16 mouse cellular contexts compared by ENCODE assay signal in genomic region chr4:41495076-41495475, GRCm38 (mm10). TPM values are rescaled to one million over a fixed set of nuclear protein-coding genes. Genes with fewer than 3 reads are reported as not detected.
"Had no signal": no experiment of that assay in that cellular context is flagged by ENCODE, and none has a peak within 500 bp of the region (broad histone marks: within the 10 kb centered on the region; RNA-seq: fewer than 3 reads in every experiment).

No protein-coding gene starts in this region.

- H3K27ac ChIP-seq: limb, embryonic 10.5 days; limb, embryonic 13.5 days; liver, embryonic 13.5 days; macrophage; midbrain, embryonic 12.5 days; neural tube, embryonic 12.5 days; neural tube, embryonic 15.5 days; stomach, postnatal 0 days had no signal

- H3K9ac ChIP-seq: limb, embryonic 13.5 days; liver, embryonic 13.5 days; lung, embryonic 14.5 days; midbrain, embryonic 12.5 days; neural tube, embryonic 12.5 days; neural tube, embryonic 15.5 days had no signal

- H3K9me3 ChIP-seq: limb, embryonic 10.5 days; limb, embryonic 13.5 days; liver, embryonic 13.5 days; midbrain, embryonic 12.5 days; neural tube, embryonic 12.5 days; neural tube, embryonic 15.5 days had no signal

- H3K36me3 ChIP-seq: limb, embryonic 10.5 days; limb, embryonic 13.5 days; liver, embryonic 13.5 days; neural tube, embryonic 12.5 days; neural tube, embryonic 15.5 days had no signal

- H3K4me2 ChIP-seq: limb, embryonic 13.5 days; liver, embryonic 13.5 days; lung, embryonic 14.5 days; midbrain, embryonic 12.5 days; neural tube, embryonic 12.5 days; neural tube, embryonic 15.5 days had no signal

- H3K4me3 ChIP-seq: limb, embryonic 10.5 days; limb, embryonic 13.5 days; liver, embryonic 13.5 days; midbrain, embryonic 12.5 days; neural tube, embryonic 12.5 days; neural tube, embryonic 15.5 days had no signal

- DNase-seq: layer of hippocampus, postnatal 36 days; liver, embryonic 13.5 days; lung, embryonic 14.5 days; right cerebral cortex, adult 18-20 months; right cerebral cortex, postnatal 4 days; thymus, adult 2 months; thymus, postnatal 14 days had no signal

RNA-seq across cellular contexts. Expression of gene 1110017D15Rik, which starts 22.1 kb away (rescaled TPM):
- total RNA-seq: megakaryocyte, adult 5-6 weeks had no signal
- polyA plus RNA-seq: liver, embryonic 13.5 days; liver, embryonic 16.5 days had no signal
